Mouse (Mus musculus): ENCODE results near the gene Ascc1. TPM values are rescaled to one million over a fixed set of nuclear protein-coding genes. Genes with fewer than 3 reads are reported as not detected.

Gene Ascc1
- total and polyA plus RNA-seq, 2 experiments = 10.8 to 12.9 TPM

- H3K27me3 ChIP-seq (ENCODE audit: control insufficient read depth, insufficient read depth, low read length) = no peaks in the 10 kb centered on the region
- peaks cover 2% of the 10 kb centered on the region for H3K36me3 ChIP-seq (ENCODE audit: control insufficient read depth, insufficient read depth, low read length)
- no peak overlapping the region for H3K4me3 ChIP-seq (ENCODE audit: insufficient read depth, low read depth, low read length)
- H3K27ac ChIP-seq (replicated peaks; ENCODE audit: insufficient read depth, low read depth, low read length) = no peak overlapping the region
- TF ChIP-seq CTCF (IDR thresholded peaks at IDR 0.05; ENCODE audit: low read depth, low read length) (peak; percentile 42), POLR2A (IDR thresholded peaks at IDR 0.05; ENCODE audit: extremely low read depth, insufficient read depth, low read length) (no peak)
- no peak overlapping the region for H3K9ac ChIP-seq (ENCODE audit: low read depth, low read length)
- peaks cover 6% of the 10 kb centered on the region for H3K4me1 ChIP-seq (ENCODE audit: control insufficient read depth, insufficient read depth, low read length)
- DNase-seq (ENCODE audit: extremely low read depth, low read depth, low spot score) = peak; percentile 22
- peaks cover 14% of the 10 kb centered on the region; the same call in 1 of the 2 replicates for H3K79me2 ChIP-seq (ENCODE audit: control insufficient read depth, insufficient read depth, low read length)
- WGBS = 59% methylated on average over 2 of the region's 2 CpGs
These were observed 2.7 kb downstream of the Ascc1 start for GRCm38 (mm10) chr10:60005264-60005663.

DNA sequence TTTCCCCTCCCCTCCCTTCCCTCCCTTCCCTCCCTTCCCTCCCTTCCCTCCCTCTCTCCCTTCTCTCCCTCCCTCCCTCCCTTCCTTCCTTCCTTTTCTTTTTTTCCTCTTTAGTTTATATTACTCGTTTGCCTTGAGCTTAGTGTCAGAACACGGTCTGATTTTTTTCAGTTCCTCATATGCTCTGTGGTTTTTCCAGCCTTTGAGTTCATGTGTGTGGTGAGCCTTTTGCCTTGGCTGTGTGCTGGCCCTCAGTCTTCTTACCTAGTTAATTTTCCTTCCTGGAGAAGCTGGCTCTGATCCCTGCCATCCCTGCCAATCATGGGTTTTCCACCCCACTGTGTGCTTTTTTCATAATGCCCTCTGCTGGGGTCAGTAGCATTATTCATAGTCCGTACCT, 6.5 kb downstream of the Ascc1 start:
- H3K27me3 ChIP-seq (ENCODE audit: control insufficient read depth, insufficient read depth, low read length) = no peaks in the 10 kb centered on the region
- TF ChIP-seq POLR2A (IDR thresholded peaks at IDR 0.05; ENCODE audit: extremely low read depth, insufficient read depth, low read length) = no peak
- no peak for TF ChIP-seq CTCF (IDR thresholded peaks at IDR 0.05; ENCODE audit: low read depth, low read length)
- no peak overlapping the region for H3K9ac ChIP-seq (ENCODE audit: low read depth, low read length)
- H3K4me3 ChIP-seq (ENCODE audit: insufficient read depth, low read depth, low read length) = no peak overlapping the region
- no peak for DNase-seq (ENCODE audit: extremely low read depth, low read depth, low spot score)
- no peaks in the 10 kb centered on the region for H3K4me1 ChIP-seq (ENCODE audit: control insufficient read depth, insufficient read depth, low read length)
- 84% methylated on average over 3 of the region's 3 CpGs for WGBS
- H3K36me3 ChIP-seq (ENCODE audit: control insufficient read depth, insufficient read depth, low read length) = peaks cover 8% of the 10 kb centered on the region
- no peaks in the 10 kb centered on the region for H3K79me2 ChIP-seq (ENCODE audit: control insufficient read depth, insufficient read depth, low read length)
- H3K27ac ChIP-seq (replicated peaks; ENCODE audit: insufficient read depth, low read depth, low read length) = no peak overlapping the region

DNA sequence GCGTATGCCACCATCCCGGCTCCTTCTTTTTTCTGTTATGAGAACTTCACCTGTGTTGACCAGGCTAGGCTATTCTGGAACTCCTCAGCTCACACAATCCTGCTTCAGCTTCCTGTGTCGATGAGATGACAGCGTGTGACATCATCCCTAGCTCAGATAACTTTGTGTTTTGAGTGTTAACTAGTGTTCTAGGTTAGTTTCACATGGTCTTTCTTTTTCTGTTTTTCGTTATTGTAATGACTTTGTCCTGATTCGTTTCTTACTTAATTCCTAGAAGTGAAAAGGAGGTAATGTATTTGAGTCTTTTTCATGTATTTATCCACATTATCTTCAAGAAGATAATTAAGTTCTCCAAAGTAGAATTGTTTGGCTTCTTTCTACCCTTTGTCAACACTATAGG, 13.6 kb downstream of the Ascc1 start:
- Histone ChIP-seq H3K27me3 (ENCODE audit: control insufficient read depth, insufficient read depth, low read length) (no peaks in the 10 kb centered on the region), H3K9ac (ENCODE audit: low read depth, low read length) (no peak overlapping the region), H3K79me2 (ENCODE audit: control insufficient read depth, insufficient read depth, low read length) (no peaks in the 10 kb centered on the region), H3K27ac (replicated peaks; ENCODE audit: insufficient read depth, low read depth, low read length) (no peak overlapping the region), H3K4me3 (ENCODE audit: insufficient read depth, low read depth, low read length) (no peak overlapping the region), H3K4me1 (ENCODE audit: control insufficient read depth, insufficient read depth, low read length) (no peaks in the 10 kb centered on the region), H3K36me3 (ENCODE audit: control insufficient read depth, insufficient read depth, low read length) (peaks cover 6% of the 10 kb centered on the region; the same call in 1 of the 2 replicates)
- WGBS = 93% methylated on average over 6 of the region's 6 CpGs
- TF ChIP-seq CTCF (IDR thresholded peaks at IDR 0.05; ENCODE audit: low read depth, low read length) = no peak
- TF ChIP-seq POLR2A (IDR thresholded peaks at IDR 0.05; ENCODE audit: extremely low read depth, insufficient read depth, low read length) = no peak
- DNase-seq (ENCODE audit: extremely low read depth, low read depth, low spot score) = no peak

GRCm38 (mm10) chr10:60019299-60019698, 16.7 kb downstream of the Ascc1 start:
- DNase-seq (ENCODE audit: extremely low read depth, low read depth, low spot score) = no peak
- Histone ChIP-seq H3K79me2 (ENCODE audit: control insufficient read depth, insufficient read depth, low read length) (no peaks in the 10 kb centered on the region), H3K4me3 (ENCODE audit: insufficient read depth, low read depth, low read length) (no peak overlapping the region), H3K36me3 (ENCODE audit: control insufficient read depth, insufficient read depth, low read length) (peaks cover 7% of the 10 kb centered on the region; the same call in 1 of the 2 replicates), H3K27me3 (ENCODE audit: control insufficient read depth, insufficient read depth, low read length) (no peaks in the 10 kb centered on the region), H3K4me1 (ENCODE audit: control insufficient read depth, insufficient read depth, low read length) (no peaks in the 10 kb centered on the region), H3K9ac (ENCODE audit: low read depth, low read length) (no peak overlapping the region), H3K27ac (replicated peaks; ENCODE audit: insufficient read depth, low read depth, low read length) (no peak overlapping the region)
- TF ChIP-seq POLR2A (IDR thresholded peaks at IDR 0.05; ENCODE audit: extremely low read depth, insufficient read depth, low read length) = no peak
- no peak for TF ChIP-seq CTCF (IDR thresholded peaks at IDR 0.05; ENCODE audit: low read depth, low read length)
- WGBS = 85% methylated on average over 2 of the region's 2 CpGs

GRCm38 (mm10) chr10:60023751-60024150, 21.1 kb downstream of the Ascc1 start:
- H3K79me2 ChIP-seq (ENCODE audit: control insufficient read depth, insufficient read depth, low read length) = no peaks in the 10 kb centered on the region
- no peak for DNase-seq (ENCODE audit: extremely low read depth, low read depth, low spot score)
- H3K36me3 ChIP-seq (ENCODE audit: control insufficient read depth, insufficient read depth, low read length) = peaks cover 2% of the 10 kb centered on the region; the same call in 1 of the 2 replicates
- H3K27ac ChIP-seq (replicated peaks; ENCODE audit: insufficient read depth, low read depth, low read length) = no peak overlapping the region
- no peaks in the 10 kb centered on the region for H3K4me1 ChIP-seq (ENCODE audit: control insufficient read depth, insufficient read depth, low read length)
- no peaks in the 10 kb centered on the region for H3K27me3 ChIP-seq (ENCODE audit: control insufficient read depth, insufficient read depth, low read length)
- H3K9ac ChIP-seq (ENCODE audit: low read depth, low read length) = no peak overlapping the region
- no peak overlapping the region for H3K4me3 ChIP-seq (ENCODE audit: insufficient read depth, low read depth, low read length)
- WGBS = 100% methylated on average over 1 of the region's 1 CpGs
- TF ChIP-seq POLR2A (IDR thresholded peaks at IDR 0.05; ENCODE audit: extremely low read depth, insufficient read depth, low read length) = no peak
- TF ChIP-seq CTCF (IDR thresholded peaks at IDR 0.05; ENCODE audit: low read depth, low read length) = no peak

- Histone ChIP-seq H3K27ac (replicated peaks; ENCODE audit: insufficient read depth, low read depth, low read length) (no peak overlapping the region), H3K9ac (ENCODE audit: low read depth, low read length) (no peak overlapping the region)
- TF ChIP-seq CTCF (IDR thresholded peaks at IDR 0.05; ENCODE audit: low read depth, low read length) = no peak
- TF ChIP-seq POLR2A (IDR thresholded peaks at IDR 0.05; ENCODE audit: extremely low read depth, insufficient read depth, low read length) = no peak
These were observed 24.3 kb downstream of the Ascc1 start for GRCm38 (mm10) chr10:60026759-60027395.

More at GRCm38 (mm10) chr10:60026759-60027395, 24.3 kb downstream of the Ascc1 start:
- Histone ChIP-seq H3K27me3 (ENCODE audit: control insufficient read depth, insufficient read depth, low read length) (no peaks in the 10 kb centered on the region), H3K4me3 (ENCODE audit: insufficient read depth, low read depth, low read length) (no peak overlapping the region), H3K4me1 (ENCODE audit: control insufficient read depth, insufficient read depth, low read length) (no peaks in the 10 kb centered on the region), H3K36me3 (ENCODE audit: control insufficient read depth, insufficient read depth, low read length) (no peaks in the 10 kb centered on the region; the same call in 1 of the 2 replicates), H3K79me2 (ENCODE audit: control insufficient read depth, insufficient read depth, low read length) (no peaks in the 10 kb centered on the region)
- 85% methylated on average over 13 of the region's 13 CpGs for WGBS
- DNase-seq (ENCODE audit: extremely low read depth, low read depth, low spot score) = no peak

All from liver, adult 2 months (tissue).